Mouse (Mus musculus) forebrain, embryonic 15.5 days (tissue): ENCODE results near the gene 9130213A22Rik. TPM values are rescaled to one million over a fixed set of nuclear protein-coding genes. Genes with fewer than 3 reads are reported as not detected.

Source experiments
- ATAC-seq: fragments of 200-750 bp; cut with Nextera tagmentation; replicated peaks from 2 replicates; pipeline ENCODE4 v1.8.0; 2017; ENCODE audit warnings: mild to moderate bottlenecking, moderate TSS enrichment, moderate library complexity
- H3K27ac ChIP-seq: fragments of 300-500 bp; sonication (generic); replicated peaks from 2 replicates; pipeline ENCODE4 v1.5.1; 2015; ENCODE audit warnings: mild to moderate bottlenecking, inconsistent platforms
- H3K27me3 ChIP-seq: fragments of 300-500 bp; sonication (generic); 2 replicates; pipeline ENCODE4 v1.6.1; 2015; ENCODE audit warnings: inconsistent platforms
- H3K36me3 ChIP-seq: fragments of 300-500 bp; sonication (generic); 2 replicates; pipeline ENCODE4 v1.6.1; 2015; ENCODE audit warnings: mild to moderate bottlenecking, inconsistent platforms
- H3K4me1 ChIP-seq: fragments of 300-500 bp; sonication (generic); 2 replicates; pipeline ENCODE4 v1.6.1; 2015; ENCODE audit warnings: inconsistent platforms
- H3K4me2 ChIP-seq: fragments of 300-500 bp; sonication (generic); replicated peaks from 2 replicates; pipeline ENCODE4 v1.6.1; 2015; ENCODE audit warnings: mild to moderate bottlenecking, inconsistent platforms
- H3K4me3 ChIP-seq: fragments of 300-500 bp; sonication (generic); 2 replicates; pipeline ENCODE4 v1.5.1; 2015; ENCODE audit warnings: mild to moderate bottlenecking, inconsistent platforms
- H3K9ac ChIP-seq: fragments of 300-500 bp; sonication (generic); replicated peaks from 2 replicates; pipeline ENCODE4 v1.6.1; 2015; ENCODE audit warnings: mild to moderate bottlenecking, inconsistent platforms
- H3K9me3 ChIP-seq: fragments of 300-500 bp; sonication (generic); 2 replicates; pipeline ENCODE4 v1.6.1; 2016; ENCODE audit warnings: inconsistent platforms
- WGBS: fragments of 180-500 bp; shearing (Covaris S2); methylation state at CpG from one replicate; pipeline ENCODE4 v1.1.7; 2015; ENCODE audit warnings: mixed read lengths; 5-methylcytosine and 5-hydroxymethylcytosine counted together
- polyA plus RNA-seq: library from polyadenylated mRNA; unstranded; fragments of >200 nt; fragmentation: Nextera tagmentation; extraction: Ambion mirVana; gene quantifications from 2 replicates; pipeline ENCODE4 v1.2.1, GENCODE M21; 2015

Gene 9130213A22Rik
- 0.31 and 0.38 TPM in 2 replicates for polyA plus RNA-seq

- peak within 1 kb of the TSS; percentile 75 for H3K9ac ChIP-seq
- peak; percentile 69 for ATAC-seq
- H3K4me3 ChIP-seq, result peak within 1 kb of the TSS; percentile 64
- peak within 1 kb of the TSS; percentile 89 for H3K4me2 ChIP-seq
- H3K36me3 ChIP-seq, result no peaks in the 10 kb centered on the region
- H3K27me3 ChIP-seq, result no peaks in the 10 kb centered on the region
- under 1% methylated on average over 66 of the region's 66 CpGs for WGBS
- H3K4me1 ChIP-seq, result peaks cover 48% of the 10 kb centered on the region
- peak within 1 kb of the TSS; percentile 76 for H3K27ac ChIP-seq
- no peaks in the 10 kb centered on the region for H3K9me3 ChIP-seq
These were observed at the start of gene 9130213A22Rik for GRCm38 (mm10) chr11:69122336-69122951. Gene 9130213A22Rik, minus strand, starts transcription at chr11:69122589.

- Histone ChIP-seq H3K27me3 (no peaks in the 10 kb centered on the region), H3K9ac (no peak overlapping the region), H3K27ac (no peak overlapping the region), H3K4me3 (no peak overlapping the region), H3K9me3 (no peaks in the 10 kb centered on the region), H3K36me3 (no peaks in the 10 kb centered on the region), H3K4me1 (no peaks in the 10 kb centered on the region), H3K4me2 (no peak overlapping the region)
- WGBS, result 22% methylated on average over 7 of the region's 7 CpGs
- ATAC-seq, result no peak
These were observed 49.2 kb upstream of the 9130213A22Rik start for GRCm38 (mm10) chr11:69171626-69172025.

- H3K36me3 ChIP-seq, result no peaks in the 10 kb centered on the region
- no peaks in the 10 kb centered on the region for H3K27me3 ChIP-seq
- H3K4me3 ChIP-seq, result no peak overlapping the region
- H3K27ac ChIP-seq, result no peak overlapping the region
- no peaks in the 10 kb centered on the region for H3K4me1 ChIP-seq
- 83% methylated on average over 12 of the region's 12 CpGs for whole genome bisulfite sequencing
- no peak overlapping the region for H3K9ac ChIP-seq
- no peak for ATAC-seq
- no peaks in the 10 kb centered on the region for H3K9me3 ChIP-seq
- H3K4me2 ChIP-seq, result no peak overlapping the region
These were observed 46.9 kb upstream of the 9130213A22Rik start for GRCm38 (mm10) chr11:69169313-69169712.

GRCm38 (mm10) chr11:69156800-69157199 lies 34.4 kb upstream of the 9130213A22Rik start, which contains the start of gene Alox12b:
Gene Alox12b, plus strand, starts transcription at chr11:69156989.
- Histone ChIP-seq H3K4me3 (peak within 1 kb of the TSS; percentile 26), H3K27ac (no peak within 1 kb of the TSS), H3K4me2 (peak within 1 kb of the TSS; percentile 30), H3K36me3 (no peaks in the 10 kb centered on the region), H3K9me3 (no peaks in the 10 kb centered on the region), H3K4me1 (peaks cover 6% of the 10 kb centered on the region; the same call in 1 of the 2 replicates), H3K9ac (no peak within 1 kb of the TSS), H3K27me3 (peaks cover 22% of the 10 kb centered on the region)
- no peak for ATAC-seq
- 3% methylated on average over 18 of the region's 18 CpGs for WGBS

GRCm38 (mm10) chr11:69155351-69155750 lies 33.0 kb upstream of the 9130213A22Rik start:
- Histone ChIP-seq H3K4me3 (no peak overlapping the region), H3K36me3 (no peaks in the 10 kb centered on the region), H3K4me2 (no peak overlapping the region), H3K27ac (no peak overlapping the region), H3K27me3 (peaks cover 22% of the 10 kb centered on the region), H3K9ac (no peak overlapping the region), H3K9me3 (no peaks in the 10 kb centered on the region), H3K4me1 (peaks cover 13% of the 10 kb centered on the region)
- no peak for ATAC-seq
- 64% methylated on average over 1 of the region's 1 CpGs for WGBS

GRCm38 (mm10) chr11:69153831-69154230 lies 31.4 kb upstream of the 9130213A22Rik start:
- no peak overlapping the region for H3K9ac ChIP-seq
- H3K27me3 ChIP-seq, result peaks cover 22% of the 10 kb centered on the region
- H3K4me1 ChIP-seq, result peaks cover 20% of the 10 kb centered on the region
- no peak overlapping the region for H3K4me3 ChIP-seq
- no peak overlapping the region for H3K4me2 ChIP-seq
- WGBS, result 81% methylated on average over 8 of the region's 8 CpGs
- no peaks in the 10 kb centered on the region for H3K36me3 ChIP-seq
- H3K27ac ChIP-seq, result no peak overlapping the region
- ATAC-seq, result no peak
- no peaks in the 10 kb centered on the region for H3K9me3 ChIP-seq

- Histone ChIP-seq H3K9ac (no peak overlapping the region), H3K4me3 (no peak overlapping the region), H3K4me2 (peak overlapping the region; percentile 24), H3K27me3 (peaks cover 7% of the 10 kb centered on the region), H3K4me1 (peaks cover 14% of the 10 kb centered on the region), H3K9me3 (no peaks in the 10 kb centered on the region), H3K36me3 (no peaks in the 10 kb centered on the region), H3K27ac (no peak overlapping the region)
- ATAC-seq, result no peak
- 68% methylated on average over 6 of the region's 6 CpGs for WGBS
These were observed 28.6 kb upstream of the 9130213A22Rik start for GRCm38 (mm10) chr11:69151004-69151403.

- H3K4me1 ChIP-seq, result peaks cover 14% of the 10 kb centered on the region
- H3K27ac ChIP-seq, result no peak overlapping the region
- ATAC-seq, result no peak
- H3K4me3 ChIP-seq, result peak overlapping the region; percentile 12
- H3K4me2 ChIP-seq, result peak overlapping the region; percentile 24
- 8% methylated on average over 7 of the region's 7 CpGs for WGBS
- peaks cover 5% of the 10 kb centered on the region for H3K27me3 ChIP-seq
- H3K9me3 ChIP-seq, result no peaks in the 10 kb centered on the region
- H3K36me3 ChIP-seq, result no peaks in the 10 kb centered on the region
- no peak overlapping the region for H3K9ac ChIP-seq
These were observed 28.1 kb upstream of the 9130213A22Rik start for GRCm38 (mm10) chr11:69150444-69150843.

GRCm38 (mm10) chr11:69149728-69150127 lies 27.3 kb upstream of the 9130213A22Rik start:
- H3K4me3 ChIP-seq, result no peak overlapping the region
- no peak overlapping the region for H3K9ac ChIP-seq
- WGBS, result 65% methylated on average over 6 of the region's 6 CpGs
- H3K4me2 ChIP-seq, result no peak overlapping the region
- no peak for ATAC-seq
- H3K27ac ChIP-seq, result no peak overlapping the region
- H3K9me3 ChIP-seq, result no peaks in the 10 kb centered on the region
- H3K36me3 ChIP-seq, result no peaks in the 10 kb centered on the region
- H3K27me3 ChIP-seq, result peaks cover 5% of the 10 kb centered on the region
- H3K4me1 ChIP-seq, result peaks cover 14% of the 10 kb centered on the region

- Histone ChIP-seq H3K9me3 (no peaks in the 10 kb centered on the region), H3K27ac (no peak overlapping the region), H3K4me1 (peaks cover 14% of the 10 kb centered on the region), H3K4me3 (no peak overlapping the region), H3K27me3 (no peaks in the 10 kb centered on the region), H3K4me2 (no peak overlapping the region), H3K9ac (no peak overlapping the region), H3K36me3 (no peaks in the 10 kb centered on the region)
- 91% methylated on average over 5 of the region's 5 CpGs for WGBS
- ATAC-seq, result no peak
These were observed 26.1 kb upstream of the 9130213A22Rik start for GRCm38 (mm10) chr11:69148451-69148960.

- Histone ChIP-seq H3K27me3 (no peaks in the 10 kb centered on the region), H3K9me3 (no peaks in the 10 kb centered on the region), H3K36me3 (no peaks in the 10 kb centered on the region), H3K4me3 (no peak overlapping the region), H3K4me1 (peaks cover 14% of the 10 kb centered on the region), H3K27ac (no peak overlapping the region), H3K4me2 (no peak overlapping the region), H3K9ac (no peak overlapping the region)
- no peak for ATAC-seq
- 66% methylated on average over 7 of the region's 7 CpGs for WGBS
These were observed 25.2 kb upstream of the 9130213A22Rik start for GRCm38 (mm10) chr11:69147546-69147945.

GRCm38 (mm10) chr11:69135361-69135760 lies 13.0 kb upstream of the 9130213A22Rik start:
- Histone ChIP-seq H3K27me3 (no peaks in the 10 kb centered on the region), H3K4me2 (no peak overlapping the region), H3K9me3 (no peaks in the 10 kb centered on the region), H3K36me3 (no peaks in the 10 kb centered on the region), H3K4me1 (peaks cover 12% of the 10 kb centered on the region), H3K4me3 (no peak overlapping the region), H3K9ac (no peak overlapping the region), H3K27ac (no peak overlapping the region)
- WGBS, result 85% methylated on average over 6 of the region's 6 CpGs
- no peak for ATAC-seq

GRCm38 (mm10) chr11:69134622-69134968 lies 12.2 kb upstream of the 9130213A22Rik start:
- Histone ChIP-seq H3K9ac (no peak overlapping the region), H3K4me1 (peaks cover 12% of the 10 kb centered on the region), H3K9me3 (no peaks in the 10 kb centered on the region), H3K27ac (0 out of 2 replicates have a peak overlapping the region, but pooled peaks have one; percentile 47), H3K27me3 (no peaks in the 10 kb centered on the region), H3K36me3 (no peaks in the 10 kb centered on the region), H3K4me3 (peak overlapping the region; percentile 43), H3K4me2 (peak overlapping the region; percentile 62)
- ATAC-seq, result no peak; the same call in 1 of the 2 replicates
- 35% methylated on average over 8 of the region's 8 CpGs for WGBS
